Mouse (Mus musculus) bone marrow macrophage, adult 2 months (primary cell): ENCODE results near the gene Vamp1.

Experiments used
- CTCF ChIP-seq: IDR thresholded peaks from 2 replicates; pipeline ENCODE4 v1.5.1; 2012; ENCODE audit warnings: low read depth, mild to moderate bottlenecking, low read length, moderate library complexity
- POLR2A ChIP-seq: IDR thresholded peaks from 2 replicates; pipeline ENCODE4 v1.6.1; 2012; ENCODE audit warnings: mild to moderate bottlenecking, low read depth, low read length, borderline replicate concordance

- no peak for TF ChIP-seq CTCF
- no peak for TF ChIP-seq POLR2A
These were observed 41.0 kb downstream of the Vamp1 start for GRCm38 (mm10) chr6:125256222-125256966.
